Mouse (Mus musculus) left cerebral cortex, adult 8-10 months (tissue): ENCODE results near the gene 2010315B03Rik. TPM values are rescaled to one million over a fixed set of nuclear protein-coding genes. Genes with fewer than 3 reads are reported as not detected.
"Not testable (repeated sequence)": the region's sequence is repeated elsewhere in the genome, so short reads cannot be mapped to it uniquely, and the experiment has no call there.

ENCODE experiments used
- DNase-seq, 2 experiments: peaks; one replicate each; pipeline ENCODE4 v3.0.0; 2022; ENCODE audit warnings: low spot score in 2 of 2
- total RNA-seq, 4 experiments: library from RNA; stranded (reverse); gene quantifications; 2 replicates each; pipeline ENCODE4 v1.2.4; 2022

2010315B03Rik gene
- total RNA-seq: 10 to 100 TPM; 17.9 to 22.1 (median 20.8) TPM

DNA sequence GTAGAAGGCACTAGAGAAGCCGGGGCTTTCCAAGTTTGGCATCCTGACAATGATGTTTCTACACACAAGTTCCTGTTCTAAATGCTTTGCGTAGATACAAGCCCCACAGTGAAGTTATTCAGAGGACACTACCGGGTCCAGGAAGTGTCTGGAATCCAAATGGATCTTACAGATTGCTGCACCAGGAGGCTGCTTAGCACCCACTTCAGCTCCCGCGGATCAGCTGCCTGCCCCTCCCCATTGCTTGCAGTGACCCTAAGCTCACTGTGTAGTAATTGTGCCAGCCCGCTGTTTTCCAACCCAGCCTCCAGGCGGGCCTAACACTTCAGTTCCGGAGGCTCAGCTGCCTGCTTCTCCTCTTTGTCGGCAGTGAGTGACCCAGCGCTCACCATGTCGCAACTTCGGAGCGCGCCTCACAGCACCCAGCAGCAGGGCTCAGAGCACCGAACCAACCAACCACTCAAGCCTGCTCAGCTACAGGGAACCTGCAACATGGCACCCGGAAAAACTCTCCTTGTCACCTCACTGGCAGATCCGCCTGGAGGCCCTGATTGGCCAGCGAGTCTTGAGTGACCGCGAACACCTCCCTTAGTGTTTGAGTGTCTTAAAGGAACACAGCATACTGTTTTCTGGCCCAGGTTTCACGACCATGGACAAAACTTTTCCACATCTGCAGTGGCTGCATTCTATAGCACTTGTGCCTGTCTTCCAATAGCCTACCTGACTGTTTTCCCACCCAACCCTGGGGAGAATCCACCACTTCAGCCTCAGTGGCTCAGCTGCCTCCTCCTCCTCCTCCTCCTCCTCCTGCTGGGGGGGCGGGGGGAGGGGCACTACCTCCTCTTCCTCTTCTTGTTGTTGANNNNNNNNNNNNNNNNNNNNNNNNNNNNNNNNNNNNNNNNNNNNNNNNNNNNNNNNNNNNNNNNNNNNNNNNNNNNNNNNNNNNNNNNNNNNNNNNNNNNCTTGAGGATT is at the start of gene 2010315B03Rik:
Gene 2010315B03Rik (minus strand): TSS at position 526 of the 972 bp plus-strand sequence.
- peak; percentile 75 to 90 for DNase-seq

DNA sequence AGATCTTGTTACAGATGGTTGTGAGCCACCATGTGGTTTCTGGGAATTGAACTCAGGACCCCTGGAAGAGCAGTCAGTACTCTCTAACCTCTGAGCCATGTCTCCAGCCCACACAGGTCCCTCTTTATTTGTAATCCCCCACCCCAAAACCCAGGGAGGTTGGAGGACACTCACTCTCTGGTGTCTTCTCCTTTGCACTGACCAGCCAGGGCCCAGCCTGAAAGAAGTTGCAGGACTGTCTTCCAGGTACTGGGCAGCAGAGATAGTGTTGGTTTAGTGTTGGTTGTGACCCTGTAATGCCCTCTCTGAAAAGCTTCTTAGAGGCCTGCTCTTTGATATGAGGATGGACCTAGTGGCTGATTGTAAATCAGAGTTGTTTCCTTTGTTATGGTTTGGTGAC is 994 bp downstream of the 2010315B03Rik start:
- DNase-seq: no peak

DNA sequence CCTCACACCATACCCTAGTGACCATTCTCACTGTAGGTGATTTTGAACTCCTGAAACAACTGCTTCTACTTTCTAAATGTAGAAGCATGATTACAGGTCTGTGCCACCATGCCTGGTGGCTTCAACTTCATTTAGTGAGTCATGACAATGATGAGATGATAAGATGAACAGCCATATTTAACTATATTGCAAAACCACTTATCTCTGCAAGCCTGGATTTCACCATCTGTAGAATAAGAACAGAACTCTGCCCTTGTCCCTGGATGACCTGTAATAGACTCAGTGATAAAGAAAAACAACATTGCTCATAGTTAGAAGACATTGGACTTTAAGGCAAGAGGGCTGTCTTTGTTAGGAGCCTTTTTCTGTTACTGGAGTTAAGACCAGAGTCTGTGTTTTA is 24.2 kb downstream of the 2010315B03Rik start:
- no peak for DNase-seq

DNA sequence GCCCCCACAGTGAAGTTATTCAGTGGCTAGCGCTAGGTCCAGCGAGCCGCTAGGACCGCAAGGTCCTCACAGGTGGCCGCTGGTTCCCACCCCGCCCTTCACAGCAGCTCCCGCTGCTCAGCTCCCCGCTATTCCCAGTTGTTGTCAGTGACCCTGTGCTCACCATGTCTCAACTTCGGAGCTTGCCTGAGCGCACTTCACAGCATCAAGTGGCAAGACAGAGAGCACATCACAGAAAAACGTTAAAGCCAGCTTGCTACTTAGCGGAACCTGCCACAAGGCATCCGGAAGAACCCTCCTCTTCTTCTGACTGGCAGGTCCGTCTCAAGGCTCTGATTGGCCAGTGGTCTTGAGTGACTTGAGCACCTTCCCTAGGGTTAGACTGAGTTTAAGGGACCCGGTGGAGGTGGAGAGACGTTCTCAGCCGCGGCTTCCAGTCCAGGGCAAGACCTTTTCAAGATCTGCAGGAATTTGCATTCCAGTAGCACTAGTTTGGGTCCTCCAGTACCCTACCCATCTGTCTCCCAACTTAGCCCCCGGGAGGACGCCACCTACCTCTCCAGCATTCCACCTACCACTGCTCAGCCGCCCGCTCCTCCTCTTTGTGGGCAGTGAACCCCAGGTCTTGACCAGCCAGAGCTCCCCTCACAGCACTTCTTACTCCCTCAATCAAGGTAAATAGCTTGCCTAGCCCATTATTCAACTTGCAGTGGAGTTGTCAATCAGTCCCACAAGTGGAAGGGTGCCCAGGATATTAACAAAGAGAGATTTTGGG is 30.4 kb downstream of the 2010315B03Rik start:
- DNase-seq: peak; percentile 72 to 93

DNA sequence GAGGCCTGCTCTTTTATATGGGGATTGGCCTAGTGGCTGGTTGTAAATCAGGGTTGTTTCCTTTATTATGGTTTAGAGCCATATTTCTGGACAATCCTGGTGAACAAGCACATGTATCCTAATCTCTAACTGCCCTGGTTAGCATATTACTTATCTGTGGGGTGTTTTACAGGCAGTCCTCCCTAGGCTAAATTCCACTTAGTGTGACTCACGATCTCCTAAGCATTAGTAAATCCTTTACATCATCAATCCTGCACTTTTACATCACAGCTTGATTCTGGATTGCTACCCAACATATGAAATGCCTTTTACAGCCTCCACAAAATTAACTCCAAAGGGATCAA is 31.1 kb downstream of the 2010315B03Rik start:
- DNase-seq: no peak

DNA sequence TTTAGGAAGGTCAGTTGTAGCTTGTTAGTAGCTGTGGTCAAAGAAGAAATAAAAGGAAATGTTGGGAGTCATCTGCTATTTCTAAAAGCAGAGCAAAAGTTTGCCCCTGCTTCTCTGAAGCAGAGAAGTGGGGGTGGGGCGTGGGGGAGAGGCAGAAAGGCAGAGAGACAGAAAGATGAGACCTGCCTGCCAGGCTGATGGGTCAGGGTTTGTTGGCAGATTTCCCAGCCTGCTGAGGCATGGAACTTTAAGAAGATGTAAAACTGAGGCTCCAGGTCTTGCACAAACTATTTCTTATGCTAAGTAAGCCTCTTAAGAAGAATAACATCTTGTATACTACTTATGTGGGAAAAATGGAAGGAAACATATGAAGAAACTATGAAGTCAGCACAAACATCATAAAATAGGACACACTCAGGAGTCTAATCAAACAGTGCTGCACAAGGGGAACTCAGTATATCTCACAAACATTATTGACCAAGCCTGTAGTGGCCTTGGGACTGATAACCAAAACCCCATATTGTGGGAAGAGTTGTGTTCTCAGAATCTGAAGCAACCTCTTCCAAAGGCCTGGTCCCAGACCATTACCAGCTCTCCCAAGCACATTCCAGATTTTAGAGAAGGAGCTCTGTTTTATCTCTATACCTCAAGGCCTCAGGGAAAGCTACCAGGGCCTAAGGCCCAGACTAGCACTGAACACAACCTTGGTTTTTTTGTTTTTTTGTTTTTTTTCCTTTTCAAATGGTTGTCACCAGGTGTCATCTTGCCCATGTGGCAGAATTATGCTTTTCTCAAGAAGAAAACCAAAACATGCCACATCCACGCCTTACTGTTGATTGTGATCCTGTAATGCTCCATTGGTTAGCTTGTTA is 31.7 kb downstream of the 2010315B03Rik start:
- no peak for DNase-seq

DNA sequence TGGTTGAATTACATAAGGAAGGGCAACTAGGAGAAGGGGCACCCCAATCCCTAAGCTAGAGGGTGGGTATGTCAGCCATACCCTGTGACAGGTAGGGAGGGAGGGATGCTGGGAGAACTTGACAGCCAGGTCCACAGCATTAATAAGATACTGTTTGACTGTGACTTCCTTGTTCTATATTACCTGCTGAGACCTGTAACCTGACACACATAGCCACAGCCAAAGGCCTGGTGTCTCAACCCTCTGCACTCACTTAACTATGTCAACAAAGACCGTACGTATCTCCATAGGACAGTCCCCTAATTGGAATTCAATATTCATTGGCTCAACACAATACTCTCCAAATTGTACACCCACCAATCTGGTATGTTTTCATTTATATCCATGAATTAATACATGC is 33.2 kb downstream of the 2010315B03Rik start:
- no peak for DNase-seq

DNA sequence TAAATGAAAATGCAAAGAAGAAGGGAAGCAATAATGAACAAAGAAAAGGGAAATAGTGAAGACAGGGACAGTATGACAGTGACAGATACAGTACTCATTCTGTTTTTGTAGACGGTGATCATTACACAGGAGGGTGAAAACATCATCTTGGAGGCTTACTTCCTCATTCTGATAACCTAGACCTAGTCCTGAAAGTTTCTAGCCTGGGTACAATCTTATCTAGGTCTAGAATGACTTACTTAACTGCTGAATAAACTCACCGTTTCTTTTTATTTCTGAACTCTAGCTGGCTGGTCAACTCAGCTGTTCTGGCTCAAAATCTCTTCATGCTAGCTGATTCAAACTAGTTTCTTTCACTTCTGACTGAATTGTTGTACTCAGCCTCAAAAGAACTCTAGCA is 37.4 kb downstream of the 2010315B03Rik start:
- no peak for DNase-seq

DNA sequence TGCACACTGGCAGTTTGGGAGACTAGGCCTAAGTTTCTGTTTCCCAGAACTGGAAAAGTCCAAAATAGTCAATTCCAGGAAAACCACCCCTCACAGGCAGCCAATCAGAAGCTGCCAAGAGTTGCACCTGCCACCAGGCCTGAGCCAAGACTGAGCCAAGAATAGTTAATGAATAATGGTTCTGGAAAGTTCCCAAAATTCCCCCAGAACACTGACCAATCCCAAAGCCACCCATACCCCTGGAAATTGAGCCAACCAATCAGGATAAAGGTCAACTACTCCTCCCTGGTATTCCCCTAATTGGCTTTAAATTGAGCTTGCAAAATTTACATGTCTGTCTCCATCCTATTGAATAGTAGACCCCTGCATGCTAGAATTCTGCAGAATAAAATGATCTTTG is 39.3 kb downstream of the 2010315B03Rik start:
- DNase-seq: no peak

DNA sequence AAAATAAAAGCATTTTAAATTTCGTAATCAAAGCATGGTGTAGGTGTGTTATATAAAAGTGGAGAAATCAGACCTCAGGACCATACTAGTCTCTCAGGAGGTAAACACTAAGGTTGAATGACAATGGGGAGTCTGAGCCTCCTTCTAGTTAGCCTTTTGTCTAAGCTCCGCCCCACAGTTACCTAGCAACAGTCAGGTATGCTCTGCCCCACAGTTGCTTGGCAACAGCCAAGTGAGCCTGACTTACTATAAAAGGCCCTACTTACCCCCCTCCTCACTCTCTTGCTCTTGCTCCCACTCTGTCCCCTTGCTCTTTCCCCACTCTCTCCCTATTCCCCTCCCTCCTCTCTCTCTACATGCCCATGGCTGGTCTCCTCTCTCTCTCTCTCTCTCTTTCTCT is 44.6 kb downstream of the 2010315B03Rik start:
- DNase-seq: no peak

DNA sequence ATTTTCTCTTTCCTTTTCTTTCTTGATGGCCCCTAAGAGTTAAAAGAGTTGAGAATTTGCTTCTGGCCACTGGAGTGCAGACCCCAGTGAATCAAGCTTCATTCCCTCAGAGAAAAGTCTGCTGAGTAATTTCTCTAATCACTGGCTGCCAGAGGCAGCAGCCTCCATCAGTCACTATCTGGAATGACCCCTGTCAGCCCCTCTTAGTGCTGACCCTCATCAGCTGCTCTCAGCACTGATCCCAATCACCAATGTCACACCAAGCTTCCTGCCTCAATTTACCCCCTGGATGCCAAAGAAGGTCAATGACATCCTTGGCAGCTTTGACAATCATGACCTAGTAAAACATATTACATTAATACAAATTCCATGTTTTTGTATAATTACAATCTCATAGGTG is 45.0 kb downstream of the 2010315B03Rik start:
- DNase-seq: no peak

DNA sequence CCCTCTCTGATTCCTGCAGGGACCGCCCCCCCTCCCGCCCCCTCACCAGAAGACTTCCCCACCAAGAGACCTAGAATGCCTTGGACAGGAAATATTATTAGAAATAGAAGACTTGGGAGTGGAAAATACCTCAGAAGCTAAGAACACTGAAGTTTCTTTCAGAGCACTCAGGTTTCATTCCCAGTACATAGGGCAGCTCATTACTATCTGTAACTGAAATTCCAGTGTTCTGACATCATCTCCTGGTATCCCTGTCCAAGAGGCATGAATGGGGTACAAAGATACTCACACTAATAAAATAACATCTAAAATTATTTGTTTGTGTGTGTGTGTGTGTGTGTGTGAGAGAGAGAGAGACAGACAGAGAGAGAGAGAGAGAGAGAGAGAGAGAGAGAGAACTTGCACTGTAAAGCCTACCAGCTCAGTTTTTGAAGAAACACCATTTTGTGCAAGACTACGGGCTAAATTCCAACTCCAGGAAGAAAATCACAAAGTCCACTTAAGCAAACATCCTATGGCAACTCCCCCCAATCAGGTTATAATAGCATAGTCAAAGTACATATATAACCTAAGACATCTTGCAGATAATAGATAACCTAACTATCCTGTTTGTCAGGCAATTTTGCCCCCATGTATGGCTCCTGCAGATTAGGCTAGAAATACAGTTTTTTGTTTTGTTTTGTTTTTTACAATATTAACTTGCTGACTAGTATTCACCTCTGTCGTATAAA is 49.3 kb downstream of the 2010315B03Rik start:
- no peak for DNase-seq

DNA sequence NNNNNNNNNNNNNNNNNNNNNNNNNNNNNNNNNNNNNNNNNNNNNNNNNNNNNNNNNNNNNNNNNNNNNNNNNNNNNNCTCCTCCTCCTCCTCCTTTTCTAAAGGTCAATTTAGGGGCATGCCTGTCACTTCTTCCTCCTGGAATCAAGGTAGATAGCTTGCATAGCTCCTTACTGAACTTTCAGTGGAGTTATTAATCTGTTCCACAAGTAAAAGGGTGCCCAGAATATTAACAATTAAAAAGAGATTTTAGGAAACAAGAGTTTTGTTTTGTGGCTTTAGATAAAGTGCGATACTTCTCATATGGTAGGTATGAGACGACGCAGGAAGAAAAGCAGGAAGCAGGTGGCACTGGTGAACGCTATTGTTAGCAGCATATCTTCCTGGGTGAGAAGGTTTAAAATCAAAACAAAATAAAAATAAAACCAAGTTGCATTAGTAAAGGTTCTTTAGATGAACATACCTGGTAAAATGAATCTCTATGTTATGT is 54.4 kb downstream of the 2010315B03Rik start:
- no peak for DNase-seq

DNA sequence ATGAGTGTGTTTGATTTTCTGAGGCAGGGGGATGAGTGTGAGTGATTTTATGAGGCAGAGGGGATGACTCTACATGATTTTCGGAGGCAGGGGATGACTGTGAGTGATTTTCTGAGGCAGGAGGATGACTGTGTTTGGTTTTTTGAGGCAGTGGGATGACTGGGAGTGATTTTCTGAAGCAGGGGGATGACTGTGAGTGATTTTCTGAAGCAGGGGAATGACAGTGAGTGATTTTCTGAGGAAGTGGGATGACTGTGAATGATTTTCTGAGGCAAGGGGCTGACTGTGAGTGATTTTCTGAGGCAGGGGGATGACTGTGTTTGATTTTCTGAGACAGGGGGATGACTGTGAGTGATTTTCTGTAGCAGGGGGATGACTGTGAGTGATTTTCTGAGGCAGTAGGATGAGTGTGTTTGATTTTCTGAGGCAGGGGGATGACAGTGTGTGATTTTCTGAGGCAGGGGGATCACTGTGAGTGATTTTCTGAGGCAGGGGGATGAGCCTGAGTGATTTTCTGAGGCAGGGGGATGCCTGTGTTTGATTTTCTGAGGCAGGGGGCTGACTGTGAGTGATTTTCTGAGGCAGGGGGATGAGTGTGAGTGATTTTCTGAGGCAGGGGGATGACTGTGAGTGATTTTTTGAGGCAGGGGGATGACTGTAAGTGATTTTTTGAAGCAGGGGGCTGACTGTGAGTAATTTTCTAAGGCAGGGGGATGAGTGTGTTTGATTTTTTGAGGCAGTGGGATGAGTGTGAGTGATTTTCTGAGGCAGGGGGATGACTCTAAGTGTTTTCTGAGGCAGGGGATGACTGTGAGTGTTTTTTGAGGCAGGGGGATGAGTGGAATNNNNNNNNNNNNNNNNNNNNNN is 55.1 kb downstream of the 2010315B03Rik start:
- DNase-seq: no peak

DNA sequence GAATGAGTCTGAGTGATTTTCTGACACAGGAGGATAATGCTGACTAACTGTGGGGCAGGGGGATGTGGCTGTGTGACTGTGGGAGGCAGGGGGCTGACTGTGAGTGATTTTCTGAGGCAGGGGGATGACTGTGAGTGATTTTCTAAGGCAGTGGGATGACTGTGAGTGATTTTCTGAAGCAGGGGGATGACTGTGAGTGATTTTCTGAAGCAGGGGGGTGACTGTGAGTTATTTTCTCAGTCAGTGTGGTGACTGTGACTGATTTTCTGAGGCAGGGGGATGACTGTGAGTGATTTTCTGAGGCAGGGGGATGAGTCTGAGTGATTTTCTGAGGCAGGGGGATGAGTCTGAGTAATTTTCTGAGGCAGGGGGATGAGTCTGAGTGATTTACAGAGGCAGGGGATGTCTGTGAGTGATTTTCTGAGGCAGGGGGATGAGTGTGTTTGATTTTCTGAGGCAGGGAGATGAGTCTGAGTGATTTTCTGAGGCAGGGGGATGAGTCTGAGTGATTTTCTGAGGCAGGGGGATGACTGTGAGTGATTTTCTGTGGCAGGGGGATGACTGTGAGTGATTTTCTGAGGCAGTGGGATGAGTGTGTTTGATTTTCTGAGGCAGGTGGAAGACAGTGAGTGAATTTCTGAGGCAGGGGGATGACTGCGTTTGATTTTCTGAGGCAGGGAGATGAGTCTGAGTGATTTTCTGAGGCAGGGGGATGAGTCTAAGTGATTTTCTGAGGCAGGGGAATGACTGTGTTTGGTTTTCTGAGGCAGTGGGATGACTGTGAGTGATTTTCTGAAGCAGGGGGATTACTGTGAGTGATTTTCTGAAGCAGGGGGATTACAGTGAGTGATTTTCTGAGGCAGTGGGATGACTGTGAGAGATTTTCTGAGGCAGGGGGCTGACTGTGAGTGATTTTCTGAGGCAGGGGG is 56.0 kb downstream of the 2010315B03Rik start:
- DNase-seq: not testable (repeated sequence)

DNA sequence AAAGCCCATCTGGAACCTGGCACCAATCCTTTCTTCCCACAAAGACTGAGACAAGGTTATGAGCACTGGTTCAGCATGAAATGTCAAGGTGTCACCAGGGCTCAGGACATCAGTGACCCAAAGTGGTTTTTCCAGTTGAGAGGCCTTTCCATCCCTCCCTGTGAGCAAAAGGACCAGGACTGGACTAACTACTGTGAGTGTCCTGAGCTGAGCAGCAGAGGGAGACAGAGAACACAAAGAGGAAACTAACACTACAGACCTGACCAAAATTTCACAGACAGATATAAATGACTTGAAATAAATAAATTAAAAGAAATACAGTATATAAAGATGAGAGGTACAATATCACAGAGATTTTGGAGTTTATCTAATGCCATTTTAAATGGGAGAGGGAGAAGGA is 61.1 kb downstream of the 2010315B03Rik start:
- no peak for DNase-seq
